Mouse (Mus musculus): Measurements from ENCODE around the gene Miga2.
A peak's percentile ranks its signal among the peaks of the same experiment; 100 is the strongest.

Miga2 gene

DNA sequence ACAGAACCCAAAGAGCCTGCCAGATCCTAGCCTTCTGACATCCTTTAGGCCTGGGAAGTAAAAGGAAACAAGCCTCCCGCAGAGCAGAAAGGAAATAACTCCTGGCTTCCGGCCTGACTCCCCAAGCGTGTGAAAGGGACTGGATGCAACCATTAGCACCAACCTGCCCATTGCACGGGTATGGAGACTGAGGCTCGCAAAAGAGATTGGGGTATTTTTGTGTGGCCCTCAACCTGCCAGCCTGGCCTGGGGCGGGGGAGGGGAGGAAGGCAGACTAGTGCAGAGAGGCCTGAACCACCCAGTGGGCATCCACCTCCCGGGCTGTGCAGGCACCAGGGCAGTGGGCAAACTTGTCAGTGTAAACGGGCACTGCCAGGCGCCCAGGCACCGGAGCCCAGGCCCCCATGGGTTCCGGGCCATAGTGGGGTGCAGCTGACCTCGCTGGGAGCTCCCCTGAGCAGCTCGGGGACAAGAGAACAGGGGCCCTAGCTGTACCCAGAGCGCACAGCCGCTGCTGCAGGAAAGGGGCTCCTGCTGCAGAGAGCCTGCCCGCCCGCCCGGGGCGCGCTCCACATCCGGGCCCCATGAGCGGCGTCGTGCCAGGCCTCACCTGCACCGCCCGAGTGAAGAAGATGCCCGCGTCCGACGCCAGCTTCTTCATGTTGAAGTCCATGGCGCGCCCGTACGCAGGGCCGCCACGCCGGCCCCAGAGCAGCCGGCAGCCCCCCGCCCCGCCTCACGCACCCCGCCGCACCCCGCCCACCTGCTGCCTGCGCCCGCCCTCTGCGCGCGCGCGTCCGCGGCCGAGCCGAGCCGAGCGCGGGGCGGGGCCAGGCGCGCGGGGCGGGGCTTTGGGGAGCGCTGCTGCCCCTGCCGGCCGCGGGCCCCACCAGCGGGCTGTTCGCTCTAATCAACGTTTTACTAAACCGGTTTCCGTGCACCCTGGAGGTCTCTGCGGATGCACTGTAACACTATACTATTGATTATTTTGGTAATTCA lies 5.2 kb upstream of the Miga2 start, which contains the start of gene Sh3glb2:
TSS of gene Sh3glb2 (minus strand) at position 805 of the 999 bp plus-strand sequence.
- peak; percentile 87 for DNase-seq

DNA sequence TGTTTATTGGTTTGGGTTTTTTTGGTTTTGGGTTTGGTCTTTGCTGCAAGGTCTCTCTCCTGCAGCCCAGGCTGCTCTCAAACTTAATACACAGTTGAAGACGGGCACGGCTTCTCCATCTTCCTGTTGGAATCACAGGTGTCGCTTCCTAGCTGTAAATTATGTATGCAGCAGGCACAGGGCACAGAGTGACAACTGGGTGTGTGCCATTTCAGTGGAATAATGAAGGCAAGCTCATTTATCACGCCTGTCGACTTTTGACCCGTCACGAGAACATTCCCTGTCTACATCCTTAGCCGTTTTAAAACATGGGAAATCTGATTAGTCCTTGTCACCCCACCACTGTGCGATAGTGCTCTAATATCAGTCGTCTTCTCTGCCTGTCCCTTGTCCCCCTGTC lies 3.4 kb upstream of the Miga2 start:
- DNase-seq = no peak

DNA sequence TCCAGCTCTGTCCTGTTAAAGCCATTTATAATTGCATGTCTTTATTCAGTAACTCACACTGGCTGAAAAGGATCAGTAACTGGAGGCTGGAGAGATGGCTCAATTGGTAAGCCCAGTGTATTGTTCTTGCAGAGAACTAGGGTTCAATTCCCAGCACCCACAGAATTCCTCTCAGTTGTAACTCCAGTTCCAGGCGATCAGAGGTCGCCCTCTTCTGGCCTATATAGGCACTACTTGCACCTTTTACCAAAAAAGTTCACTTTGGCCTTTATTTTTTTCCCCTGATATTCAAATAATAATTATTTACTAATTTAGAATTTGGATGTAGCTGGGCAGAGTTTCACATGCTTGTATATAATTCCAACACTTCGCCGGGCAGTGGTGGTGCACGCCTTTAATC lies 1.2 kb upstream of the Miga2 start:
- no peak for DNase-seq

DNA sequence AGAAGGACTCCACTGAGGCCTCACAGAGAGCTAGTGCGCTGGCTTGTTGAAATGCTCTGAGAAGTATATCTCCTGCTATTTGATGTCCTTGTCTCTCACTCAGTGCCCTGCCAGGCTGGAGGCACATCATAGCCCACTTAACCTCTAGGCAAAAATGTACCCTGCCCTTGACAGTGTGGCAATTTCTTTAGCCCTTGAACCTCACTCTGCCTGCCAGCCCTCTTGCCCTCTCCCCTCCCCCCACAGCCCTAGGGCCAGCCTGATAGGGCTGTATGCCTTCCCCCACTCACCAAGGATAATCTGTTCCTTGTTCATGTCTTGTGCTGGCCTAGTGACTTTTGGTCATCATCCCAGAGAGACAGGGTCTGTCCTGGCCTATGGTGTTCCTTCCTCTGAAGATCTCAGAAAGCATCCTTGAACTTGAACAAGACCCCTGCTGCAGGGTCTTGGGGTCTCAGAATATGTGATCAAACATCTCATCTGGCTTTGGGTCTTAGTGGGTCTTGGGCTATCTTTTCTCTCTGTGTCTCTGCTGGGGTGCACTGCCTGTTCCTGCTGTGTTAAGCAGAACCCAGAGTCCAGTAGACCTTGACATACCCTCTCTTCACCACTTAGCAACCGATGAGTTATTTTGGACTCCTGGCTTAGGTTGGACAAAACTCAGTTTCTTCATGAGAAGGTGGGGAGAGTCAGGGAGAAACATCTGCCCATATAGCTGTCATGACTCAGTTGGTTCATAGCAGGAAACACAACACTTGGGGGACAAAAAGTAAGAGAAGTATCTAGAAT lies 1.4 kb downstream of the Miga2 start:
- DNase-seq = no peak

DNA sequence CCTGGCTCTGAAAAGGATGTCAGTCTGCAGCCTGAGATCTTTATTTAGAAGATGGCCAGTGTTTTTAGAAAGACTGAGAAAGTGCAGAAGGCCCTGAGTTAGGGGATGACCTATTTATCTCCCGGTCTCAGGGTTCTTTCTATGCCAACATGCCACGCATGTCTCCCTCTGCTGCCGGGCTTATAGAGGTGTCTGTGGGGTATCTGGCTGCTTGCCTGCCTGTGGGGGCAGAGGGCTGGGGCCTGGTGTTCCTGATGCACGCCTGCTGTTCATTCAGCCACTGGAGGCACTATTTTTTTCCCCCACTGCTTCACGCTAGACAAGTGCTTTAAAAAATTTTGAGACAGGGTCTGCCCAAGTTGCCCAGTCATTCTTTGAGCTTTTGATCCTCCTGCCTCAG lies 2.2 kb downstream of the Miga2 start:
- DNase-seq = no peak

DNA sequence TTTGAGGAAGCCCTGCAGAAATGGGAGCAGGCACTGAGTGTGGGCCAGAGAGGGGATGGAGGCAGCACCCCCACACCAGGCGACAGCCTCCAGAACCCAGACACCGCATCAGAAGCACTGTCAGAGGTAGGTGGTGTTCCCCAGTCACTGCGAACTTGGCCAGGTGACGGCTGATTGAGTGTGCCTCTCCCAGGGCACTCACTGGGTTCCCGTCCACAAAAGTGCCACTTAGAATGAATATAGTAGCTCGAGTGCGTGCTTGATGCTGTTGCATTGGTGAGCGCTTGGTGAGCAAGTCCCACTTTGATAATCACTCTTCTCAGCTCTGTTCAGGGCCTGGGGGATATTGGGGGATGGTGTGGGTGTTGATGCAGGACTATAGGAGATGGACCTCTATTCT lies 7.5 kb downstream of the Miga2 start:
- DNase-seq = no peak

DNA sequence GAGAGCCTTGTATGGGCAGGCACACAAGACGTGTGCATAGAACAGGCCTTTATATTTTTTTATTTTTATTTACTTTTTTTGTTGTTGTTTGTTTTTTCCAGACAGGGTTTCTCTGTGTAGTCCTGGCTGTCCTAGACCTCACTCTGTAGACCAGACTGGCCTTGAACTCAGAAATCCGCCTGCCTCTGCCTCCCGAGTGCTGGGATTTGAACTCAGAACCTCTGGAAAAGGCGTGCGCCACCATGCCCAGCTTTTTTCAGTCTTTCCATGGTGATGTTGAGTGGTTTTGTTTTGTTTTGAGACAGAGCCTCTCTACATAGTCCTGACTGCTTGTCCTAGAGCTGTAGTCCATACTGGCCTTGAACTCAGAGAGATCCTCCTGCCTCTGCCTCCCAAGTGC lies 8.7 kb downstream of the Miga2 start:
- no peak for DNase-seq

DNA sequence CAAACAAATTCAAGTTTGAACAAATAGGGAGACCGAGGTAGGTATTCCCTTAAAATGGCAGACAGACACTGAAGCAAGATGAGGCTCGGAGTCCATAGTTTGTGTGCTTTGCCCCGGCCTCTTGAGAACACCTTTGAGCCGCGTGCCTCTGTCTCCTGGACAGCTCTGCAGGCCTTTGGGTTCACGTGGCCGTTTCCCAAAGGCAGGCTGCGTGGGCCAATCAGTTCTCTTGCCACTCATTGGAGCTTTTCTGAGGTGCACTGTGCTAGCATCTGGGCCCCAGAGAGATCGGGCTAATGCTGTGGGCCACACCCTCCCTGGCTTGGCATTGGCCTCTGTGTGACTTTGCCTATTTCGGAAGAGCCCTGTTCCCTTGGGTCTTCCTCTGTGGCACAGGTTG lies 11.9 kb downstream of the Miga2 start:
- no peak for DNase-seq

DNA sequence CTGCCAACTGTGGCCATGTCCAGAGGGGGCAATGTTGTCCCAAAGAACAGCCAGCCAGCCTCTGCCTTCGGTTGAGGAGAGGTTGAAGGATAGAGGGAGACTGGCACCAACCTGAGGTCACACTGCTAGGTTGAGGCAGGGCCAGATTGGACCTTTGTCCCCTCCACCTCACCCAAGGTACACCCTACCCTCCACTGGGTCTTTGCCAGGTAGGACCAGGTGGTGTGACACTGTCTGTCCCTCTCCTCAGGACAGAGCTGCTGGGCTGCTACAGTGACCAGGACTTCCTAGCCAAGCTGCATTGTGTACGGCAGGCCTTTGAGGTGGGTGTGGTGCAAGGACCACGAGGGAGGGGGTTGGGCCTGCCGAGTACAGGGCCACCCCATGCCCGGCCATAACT lies 13.7 kb downstream of the Miga2 start:
- no peak for DNase-seq

DNA sequence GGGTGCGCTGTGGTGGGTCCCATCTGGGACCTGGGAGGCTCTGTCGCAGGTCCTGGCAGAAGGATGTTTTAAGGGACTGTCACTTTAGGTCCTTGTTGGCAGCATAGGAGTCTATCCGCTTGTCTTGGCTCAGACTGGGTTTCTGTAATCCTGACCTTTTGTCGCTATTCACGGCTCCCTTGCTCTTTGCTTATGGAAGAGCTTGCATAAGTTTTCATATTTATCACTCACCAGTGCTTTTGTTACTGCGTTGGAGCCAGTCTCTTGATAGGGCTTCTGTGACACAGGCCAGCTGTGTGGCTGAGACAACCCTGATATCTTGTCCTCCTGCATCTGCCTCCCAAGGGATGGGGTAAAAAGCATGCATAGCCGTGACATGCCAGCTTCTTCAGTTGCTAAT lies 15.3 kb downstream of the Miga2 start:
- DNase-seq = no peak

DNA sequence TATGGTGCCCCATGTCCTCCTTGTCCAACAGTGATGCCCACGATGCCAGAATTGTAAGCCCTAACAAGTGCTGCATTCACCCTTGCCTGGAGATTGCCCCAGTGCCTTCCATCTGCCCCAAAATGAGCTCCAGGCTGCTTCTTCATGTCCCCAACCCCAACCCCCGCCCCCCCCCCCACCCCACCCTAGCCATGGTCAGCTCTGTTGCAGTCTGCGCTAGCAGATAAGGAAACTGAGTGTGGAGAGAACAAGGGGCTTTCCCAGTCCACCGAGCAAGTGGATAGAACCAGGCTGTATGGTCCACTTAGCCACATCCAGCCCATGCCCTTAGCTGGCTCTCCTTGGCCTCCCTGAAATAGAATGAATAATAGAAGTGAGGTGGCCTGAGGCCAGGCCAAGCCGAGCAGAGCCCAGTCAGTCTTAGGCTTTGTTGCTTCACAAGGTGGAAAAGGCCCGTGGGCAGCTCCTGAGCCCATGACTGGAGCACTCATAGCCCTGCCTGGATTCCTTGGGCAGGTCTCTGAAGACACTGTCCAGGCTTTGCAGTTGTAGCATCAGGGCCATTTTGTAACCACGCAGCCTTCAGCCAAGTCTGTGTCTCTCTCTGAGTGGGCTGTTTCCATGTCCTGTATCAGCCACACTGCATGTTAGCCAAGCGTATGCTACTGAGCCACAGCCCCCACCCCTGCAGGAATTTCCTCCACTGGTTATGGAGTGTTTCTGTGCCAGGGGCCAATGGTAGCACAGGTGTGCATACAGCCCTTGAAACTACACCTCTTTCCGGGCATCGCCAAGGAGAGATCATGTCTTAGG lies 16.7 kb downstream of the Miga2 start:
- DNase-seq = no peak

DNA sequence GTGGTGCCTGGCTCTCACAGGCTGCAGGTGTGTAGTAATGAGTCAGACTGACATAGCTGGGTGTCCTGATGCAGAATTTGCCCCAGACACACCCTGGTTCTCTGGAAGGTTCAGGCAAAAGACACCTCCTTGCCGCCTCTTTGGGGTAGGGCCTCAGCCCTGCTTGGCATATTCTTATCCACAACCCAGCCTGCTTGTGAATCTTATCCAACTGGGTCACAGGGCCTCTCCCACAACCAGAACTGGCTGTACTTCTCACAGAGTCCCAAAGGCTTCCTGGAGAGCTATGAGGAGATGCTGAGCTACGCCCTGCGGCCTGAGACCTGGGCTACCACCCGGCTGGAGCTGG lies 17.3 kb downstream of the Miga2 start:
- no peak for DNase-seq

DNA sequence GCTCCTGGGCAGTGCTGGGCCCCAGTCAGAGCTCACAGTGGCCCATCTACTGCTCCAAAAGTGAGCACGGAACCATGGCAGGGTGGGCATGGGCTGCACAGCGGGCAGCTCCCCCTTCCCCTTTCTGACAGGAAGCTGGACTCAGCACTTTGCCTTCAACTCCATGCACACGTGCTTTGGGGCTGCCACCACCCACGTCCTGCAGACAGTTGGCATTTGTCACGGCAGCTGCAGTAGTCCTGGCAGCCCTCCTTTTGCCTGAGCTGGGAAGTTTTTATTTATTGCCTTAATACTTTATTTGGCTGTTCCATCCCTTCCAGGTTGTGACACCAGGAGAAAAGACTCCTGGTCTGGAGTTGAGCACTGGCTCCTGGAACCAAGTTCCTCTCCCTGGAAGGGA lies 20.8 kb downstream of the Miga2 start:
- no peak for DNase-seq

DNA sequence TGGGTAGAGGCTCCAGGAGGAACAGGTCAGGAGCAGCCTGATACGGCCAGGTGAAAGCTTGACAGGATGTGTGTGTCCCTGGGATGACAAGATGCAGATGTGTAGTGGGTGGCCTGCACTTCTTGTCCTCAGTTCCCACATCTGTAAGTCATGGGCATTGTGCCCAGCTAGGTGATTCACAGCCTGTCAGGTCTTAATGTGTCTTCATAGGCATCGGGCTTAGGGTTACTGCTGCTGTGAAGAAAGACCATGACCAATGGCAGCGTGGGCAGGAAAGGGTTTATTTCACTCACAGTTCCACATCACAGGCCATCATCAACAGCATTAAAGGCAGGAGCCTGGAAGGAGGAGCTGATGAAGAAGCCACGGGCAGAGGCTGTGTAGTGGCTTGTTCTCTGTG lies 21.6 kb downstream of the Miga2 start:
- no peak for DNase-seq

DNA sequence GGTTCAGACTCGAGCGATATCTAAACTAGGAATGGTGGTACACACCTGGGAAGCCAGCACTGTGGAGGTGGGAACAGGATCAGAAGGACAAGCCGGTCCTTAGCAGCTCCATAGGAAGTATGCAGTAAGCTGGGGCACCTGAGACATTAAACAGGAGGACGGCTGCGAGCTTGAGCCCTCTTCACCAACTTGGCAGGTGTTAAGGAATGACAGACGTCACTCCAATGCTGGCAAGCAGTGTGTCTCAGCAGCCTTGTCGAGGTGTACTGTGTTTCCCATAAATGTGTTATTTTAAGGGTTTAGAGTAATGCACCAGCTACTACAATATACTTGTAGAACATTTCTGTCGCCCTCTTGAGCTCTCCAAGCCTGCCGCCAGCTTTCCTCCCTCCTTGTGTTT lies 22.9 kb downstream of the Miga2 start:
- DNase-seq = no peak

DNA sequence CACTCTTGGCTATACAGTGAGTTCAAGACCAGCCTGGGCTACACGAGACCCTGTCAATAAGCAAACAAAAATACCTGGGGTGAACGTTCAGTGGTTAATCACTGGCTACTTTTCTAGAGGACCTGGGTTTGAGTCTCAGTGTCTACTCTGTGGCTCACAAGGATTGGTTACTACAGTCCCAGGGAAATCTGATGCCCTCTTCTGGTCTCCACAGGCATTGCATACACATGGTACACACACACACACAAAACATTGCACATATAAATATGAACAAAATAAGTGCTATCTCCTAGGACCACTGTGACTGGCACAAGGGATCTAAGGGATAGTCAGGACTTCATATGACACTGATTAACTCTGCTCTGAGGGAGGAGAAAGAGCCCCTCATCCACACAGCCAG lies 25.0 kb downstream of the Miga2 start:
- no peak for DNase-seq

DNA sequence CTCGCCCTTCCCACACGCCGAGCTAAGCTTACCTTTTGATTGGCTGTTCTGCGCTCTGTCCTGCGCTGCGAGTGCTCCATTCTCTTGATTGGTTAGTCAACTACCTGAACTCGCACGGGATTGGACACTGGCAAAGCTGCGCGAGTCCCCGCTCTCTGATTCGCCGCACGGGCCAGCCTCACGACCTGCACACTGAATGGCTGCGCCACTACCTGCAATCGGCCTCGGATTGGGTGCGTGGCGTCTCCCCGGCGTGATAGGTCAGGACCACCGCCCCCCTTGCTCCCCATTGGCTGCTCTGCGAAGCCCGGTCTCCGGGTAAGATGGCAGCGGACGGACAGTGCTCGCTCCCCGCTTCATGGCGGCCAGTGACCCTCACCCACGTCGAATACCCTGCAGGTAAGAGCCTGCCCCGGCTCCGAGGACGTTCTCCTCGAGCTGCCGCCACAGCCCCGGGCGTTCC lies 28.1 kb downstream of the Miga2 start, which contains the start of gene Dolpp1:
TSS of gene Dolpp1 (plus strand) at position 141 of the 463 bp plus-strand sequence.
- peak; percentile 97 for DNase-seq

DNA sequence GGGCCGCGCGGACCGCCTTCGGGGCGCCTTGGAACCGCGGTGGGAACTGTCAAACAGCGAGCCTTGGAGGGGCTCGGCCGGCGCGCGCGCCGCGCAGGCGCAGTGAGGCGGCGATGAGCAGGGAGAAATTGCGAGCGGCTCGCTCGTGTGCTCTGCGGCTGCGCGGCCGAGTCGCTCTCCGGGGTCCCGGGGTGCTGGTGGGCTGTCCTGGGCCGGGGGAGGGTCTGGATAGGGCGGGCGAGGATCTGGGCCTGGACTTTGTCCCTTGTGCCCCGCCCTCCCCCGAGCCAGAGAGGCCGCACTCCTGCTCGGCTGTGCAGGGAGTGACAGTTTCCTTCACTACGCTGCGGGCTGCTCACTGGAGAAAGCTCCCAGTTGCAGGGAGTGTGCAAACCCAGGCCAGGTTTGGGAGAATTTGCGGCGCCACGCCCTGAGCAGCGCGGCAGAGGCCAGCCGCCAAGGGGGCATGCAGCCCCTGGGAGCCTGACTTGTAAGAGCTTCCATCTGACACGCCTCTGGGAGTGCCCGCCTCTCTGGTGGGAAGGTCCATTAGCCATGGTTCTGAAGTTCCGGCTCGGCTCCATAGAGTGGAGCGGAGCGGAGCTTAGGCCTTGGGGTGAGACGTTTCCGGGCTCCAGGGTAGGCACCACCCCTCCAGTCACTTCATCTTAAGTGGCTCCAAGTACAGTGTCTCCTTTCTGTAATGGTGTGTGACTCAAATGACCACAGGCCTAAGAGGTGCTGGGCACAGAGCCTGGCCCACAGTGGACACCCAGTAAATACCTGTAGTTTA lies 28.7 kb downstream of the Miga2 start:
- DNase-seq = peak; percentile 86

DNA sequence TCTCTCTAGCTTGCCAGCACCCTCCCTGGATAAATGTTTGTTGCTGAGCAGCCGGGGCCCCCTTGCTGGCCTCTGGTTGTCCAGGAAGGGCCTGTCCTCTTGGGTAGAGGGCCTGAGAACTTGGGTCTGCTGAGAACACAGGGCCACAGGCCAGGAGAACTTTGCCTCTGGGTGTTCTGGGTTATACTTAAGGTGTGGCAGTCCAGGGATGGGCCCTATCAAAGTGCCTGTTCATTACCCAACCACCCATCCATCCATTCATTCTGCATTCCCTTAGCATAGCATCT lies 29.3 kb downstream of the Miga2 start:
- DNase-seq = no peak

DNA sequence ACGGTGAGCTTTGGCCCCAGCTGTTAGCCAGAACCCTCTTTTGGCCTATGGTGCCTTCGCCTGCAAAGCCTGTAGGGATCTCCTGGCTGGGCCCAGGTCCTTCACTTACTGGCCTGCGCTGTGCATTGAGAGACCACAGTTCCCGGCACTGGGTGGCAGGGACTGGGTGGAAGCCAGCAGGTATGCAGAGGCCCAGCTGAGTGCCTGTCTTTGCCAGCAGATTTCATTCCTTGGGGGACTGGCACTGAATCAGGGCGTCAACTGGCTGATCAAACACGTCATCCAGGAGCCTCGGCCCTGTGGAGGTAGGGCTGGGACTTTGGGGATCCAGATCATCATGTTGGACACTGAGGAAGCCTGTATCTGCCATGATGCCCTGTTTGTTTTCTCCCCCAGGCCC lies 31.7 kb downstream of the Miga2 start:
- no peak for DNase-seq

DNA sequence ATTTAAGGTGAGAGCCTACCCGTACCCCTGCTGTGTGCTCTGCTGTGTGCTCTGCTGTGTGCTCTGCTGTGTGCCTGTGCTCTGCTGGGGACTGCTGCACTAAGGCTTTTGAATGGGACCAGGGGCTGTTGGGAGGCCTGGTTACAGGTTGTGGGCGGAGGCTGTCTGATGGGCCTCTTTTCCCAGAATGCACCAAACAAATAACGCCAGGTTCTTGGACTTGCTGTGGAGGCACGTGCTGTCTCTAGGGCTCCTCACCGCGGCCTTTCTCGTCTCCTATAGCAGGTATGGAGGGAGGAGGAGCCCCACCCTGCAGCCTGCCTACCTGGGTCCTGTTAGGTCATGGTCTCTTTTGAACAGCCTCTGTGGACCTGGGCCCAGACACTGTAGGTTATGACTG lies 32.2 kb downstream of the Miga2 start:
- DNase-seq = no peak

DNA sequence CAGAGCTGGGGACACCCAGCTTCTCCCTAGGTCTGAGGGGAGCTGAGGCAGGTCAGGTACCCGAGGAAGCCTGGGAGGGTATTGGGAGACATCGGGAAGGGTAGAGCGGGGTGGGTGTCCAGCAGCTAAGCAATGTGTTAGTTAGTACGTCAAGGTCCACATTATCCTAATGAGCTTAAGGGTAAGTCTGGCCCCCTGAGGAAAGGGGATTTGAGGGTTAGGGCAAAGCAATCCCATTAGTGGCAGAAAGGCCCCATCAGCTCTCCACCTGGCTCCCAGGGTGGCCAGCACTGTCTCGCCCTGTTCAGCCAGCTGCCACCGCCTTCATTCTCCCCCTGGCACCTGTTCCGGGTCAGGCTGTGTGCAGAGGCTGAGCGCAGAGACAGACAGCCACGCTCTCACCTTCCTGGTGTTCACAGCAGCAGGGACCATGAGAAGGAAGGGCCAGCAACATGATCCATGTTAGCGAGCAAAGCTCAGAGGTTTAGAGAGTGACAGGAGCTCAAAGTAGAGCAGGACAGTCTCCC lies 34.0 kb downstream of the Miga2 start:
- DNase-seq = no peak

All from right cerebral cortex, postnatal 14 days (tissue).